Comparison of ENCODE assay signal across 15 mouse cellular contexts in genomic region chr6:134059552-134059891, GRCm38 (mm10). TPM values are rescaled to one million over a fixed set of nuclear protein-coding genes. Genes with fewer than 3 reads are reported as not detected.
A peak's percentile ranks its signal among the peaks of the same experiment; 100 is the strongest.
DNase-seq lines count a peak whose midpoint lies in the region; ATAC-seq lines count a peak whose summit lies in the region.
"Had no signal": no experiment of that assay in that cellular context is flagged by ENCODE, and none has a peak within 500 bp of the region (broad histone marks: within the 10 kb centered on the region; RNA-seq: fewer than 3 reads in every experiment).

No protein-coding gene starts in this region.

- no peak overlapping the region for H3K9ac ChIP-seq in hindbrain, embryonic 14.5 days
- H3K9ac ChIP-seq: embryonic facial prominence, embryonic 12.5 days; heart, embryonic 12.5 days; liver, embryonic 12.5 days; neural tube, embryonic 12.5 days had no signal

- 75% methylated on average over 10 of the region's 10 CpGs for WGBS in hindbrain, embryonic 14.5 days

- H3K27me3 ChIP-seq in hindbrain, embryonic 14.5 days (ENCODE audit: control insufficient read depth, insufficient read depth, low read length) = no peaks in the 10 kb centered on the region
- H3K27me3 ChIP-seq: CH12.LX; embryonic facial prominence, embryonic 12.5 days; heart, embryonic 12.5 days; liver, embryonic 12.5 days; neural tube, embryonic 12.5 days had no signal

- no peaks in the 10 kb centered on the region for H3K9me3 ChIP-seq in hindbrain, embryonic 14.5 days (ENCODE audit: control insufficient read depth, low read length)
- H3K9me3 ChIP-seq: embryonic facial prominence, embryonic 12.5 days; heart, embryonic 12.5 days; liver, embryonic 12.5 days; neural tube, embryonic 12.5 days had no signal

- peak; percentile 57 for ATAC-seq in activated CD4-positive, CD25-positive, alpha-beta regulatory T cell, adult 4 months
- ATAC-seq in common myeloid progenitor, adult 5-6 weeks (replicated peaks; ENCODE audit: low read depth, poor library complexity, severe bottlenecking) = 0 out of 2 replicates have a peak, but pooled peaks have one; percentile 2
- no peak for ATAC-seq in hindbrain, embryonic 14.5 days (ENCODE audit: low FRiP score)
- ATAC-seq: liver, embryonic 12.5 days; lung, postnatal 0 days had no signal

- DNase-seq in layer of hippocampus, postnatal 36 days = peak; percentile 31 to 32
- DNase-seq in layer of hippocampus, adult 9-11 months = no peak
- no peak for DNase-seq in hindbrain, embryonic 14.5 days (ENCODE audit: low spot score)
- DNase-seq in spleen, postnatal 10 days (ENCODE audit: low spot score in 2 of 2) = no peak
- DNase-seq in urinary bladder, postnatal 14 days (ENCODE audit: low spot score) = no peak
- DNase-seq: cerebellum, adult 9-11 months; kidney, postnatal 10 days had no signal

- H3K4me2 ChIP-seq in hindbrain, embryonic 14.5 days (replicated peaks) = no peak overlapping the region
- H3K4me2 ChIP-seq: embryonic facial prominence, embryonic 12.5 days; heart, embryonic 12.5 days; liver, embryonic 12.5 days; neural tube, embryonic 12.5 days had no signal

- H3K4me3 ChIP-seq in hindbrain, embryonic 14.5 days (replicated peaks; ENCODE audit: low read length) = no peak overlapping the region
- H3K4me3 ChIP-seq: embryonic facial prominence, embryonic 12.5 days; heart, embryonic 12.5 days; liver, embryonic 12.5 days; neural tube, embryonic 12.5 days had no signal

- H3K27ac ChIP-seq in hindbrain, embryonic 14.5 days = 0 out of 2 replicates have a peak overlapping the region, but pooled peaks have one; percentile 33
- H3K27ac ChIP-seq: embryonic facial prominence, embryonic 12.5 days; liver, embryonic 12.5 days; neural tube, embryonic 12.5 days had no signal

- peaks cover 18% of the 10 kb centered on the region for H3K4me1 ChIP-seq in hindbrain, embryonic 14.5 days (replicated peaks; ENCODE audit: control insufficient read depth, insufficient read depth, low read length)

- no peaks in the 10 kb centered on the region for H3K36me3 ChIP-seq in hindbrain, embryonic 14.5 days (replicated peaks; ENCODE audit: control insufficient read depth, insufficient read depth)
- H3K36me3 ChIP-seq: embryonic facial prominence, embryonic 12.5 days; heart, embryonic 12.5 days; liver, embryonic 12.5 days; neural tube, embryonic 12.5 days had no signal

RNA-seq across cellular contexts. Expression of gene Etv6, which starts 24.0 kb away (rescaled TPM):
- total RNA-seq in layer of hippocampus, postnatal 36 days (2021) = 10 to 100 TPM in 1 of 2 experiments, 1 to 10 TPM in 1; 9.9 to 11.2 TPM
- 1 to 10 TPM; 9.0 to 10.0 TPM for polyA plus RNA-seq in activated CD4-positive, CD25-positive, alpha-beta regulatory T cell, adult 4 months (2017; shearing (Covaris generic))
- 110 and 129 TPM in 2 replicates for total RNA-seq in common myeloid progenitor, adult 5-6 weeks (2017)
- 6.1 and 6.8 TPM in 2 replicates for polyA plus RNA-seq in hindbrain, embryonic 14.5 days (2014; fragmentation: Nextera tagmentation; extraction: Ambion mirVana)

Comparison
In these comparisons a context has a peak if more than half of its experiments do, and no peak if none do; other contexts are left out.
1. DNase-seq: peak in layer of hippocampus, postnatal 36 days (2 of 2); none in layer of hippocampus, adult 9-11 months (single experiment), hindbrain, embryonic 14.5 days (single experiment), spleen, postnatal 10 days (0 of 2) and urinary bladder, postnatal 14 days (single experiment).